Mouse (Mus musculus): ENCODE results near the gene Rgs9.

Gene Rgs9

GRCm38 (mm10) chr11:109237796-109238195 lies 60.1 kb downstream of the Rgs9 start:
- no peak for DNase-seq

GRCm38 (mm10) chr11:109233627-109234026 lies 64.3 kb downstream of the Rgs9 start:
- no peak for DNase-seq

- DNase-seq = no peak
Measured at GRCm38 (mm10) chr11:109232811-109233210, 65.1 kb downstream of the Rgs9 start.

GRCm38 (mm10) chr11:109227139-109227538 lies 70.8 kb downstream of the Rgs9 start:
- DNase-seq = no peak

GRCm38 (mm10) chr11:109221209-109222007 lies 76.5 kb downstream of the Rgs9 start:
- no peak for DNase-seq

- DNase-seq = no peak
Measured at GRCm38 (mm10) chr11:109218722-109219430, 79.1 kb downstream of the Rgs9 start.

- DNase-seq = no peak
Measured at GRCm38 (mm10) chr11:109217827-109218536, 79.9 kb downstream of the Rgs9 start.

- no peak for DNase-seq
Measured at GRCm38 (mm10) chr11:109210772-109211171, 87.2 kb downstream of the Rgs9 start.

GRCm38 (mm10) chr11:109210341-109210740 lies 87.6 kb downstream of the Rgs9 start:
- DNase-seq = no peak

GRCm38 (mm10) chr11:109206732-109207131 lies 91.2 kb downstream of the Rgs9 start:
- DNase-seq = no peak

- no peak for DNase-seq
Measured at GRCm38 (mm10) chr11:109206028-109206427, 91.9 kb downstream of the Rgs9 start.

GRCm38 (mm10) chr11:109199612-109200293 lies 98.2 kb downstream of the Rgs9 start:
- no peak for DNase-seq

- peak; percentile 72 for DNase-seq
Measured at GRCm38 (mm10) chr11:109192673-109193557, 105.0 kb downstream of the Rgs9 start.

- no peak for DNase-seq
Measured at GRCm38 (mm10) chr11:109188235-109188634, 109.7 kb downstream of the Rgs9 start.

- no peak for DNase-seq
Measured at GRCm38 (mm10) chr11:109187631-109188184, 110.2 kb downstream of the Rgs9 start.

GRCm38 (mm10) chr11:109181118-109181517 lies 116.8 kb downstream of the Rgs9 start:
- DNase-seq = no peak

GRCm38 (mm10) chr11:109180290-109180689 lies 117.6 kb downstream of the Rgs9 start:
- no peak for DNase-seq

- peak; percentile 26 for DNase-seq
Measured at GRCm38 (mm10) chr11:109178788-109179518, 119.0 kb downstream of the Rgs9 start.

GRCm38 (mm10) chr11:109175376-109175969 lies 122.5 kb downstream of the Rgs9 start:
- no peak for DNase-seq
